ENCODE assay signal across 8 mouse cellular contexts in the genomic region with DNA sequence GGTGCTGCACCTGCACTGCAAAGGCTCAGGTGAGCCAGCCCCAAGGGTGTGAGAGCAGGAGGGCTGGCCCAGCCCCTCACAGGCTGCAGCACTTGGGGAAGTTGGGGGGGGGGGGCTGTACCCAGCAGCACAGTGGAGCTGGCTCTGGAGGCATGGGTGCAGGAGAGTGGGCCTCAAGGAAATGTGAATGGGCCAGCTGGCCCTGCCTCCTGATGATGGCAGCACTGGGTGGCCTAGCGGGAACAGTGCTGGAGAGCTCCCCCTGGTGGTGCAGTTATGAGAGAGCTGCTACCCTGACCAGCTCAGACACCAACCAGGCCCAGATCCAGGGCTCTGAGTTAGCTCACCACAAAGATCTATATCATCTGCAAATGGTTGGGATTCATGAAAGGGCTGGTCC. TPM values are rescaled to one million over a fixed set of nuclear protein-coding genes. Genes with fewer than 3 reads are reported as not detected.
DNase-seq lines count a peak whose midpoint lies in the region; ATAC-seq and TF ChIP-seq lines count a peak whose summit lies in the region.

No protein-coding gene starts in this region.

- no peaks in the 10 kb centered on the region for H3K9me3 ChIP-seq in G1E (replicated peaks)
- H3K9me3 ChIP-seq in embryonic facial prominence, embryonic 10.5 days, result no peaks in the 10 kb centered on the region
- no peaks in the 10 kb centered on the region for H3K9me3 ChIP-seq in heart, embryonic 14.5 days (ENCODE audit: control insufficient read depth, low read length)
- H3K9me3 ChIP-seq in lung, embryonic 14.5 days (ENCODE audit: low read depth, low read length), result no peaks in the 10 kb centered on the region

- peak; percentile 81 for TF ChIP-seq CTCF in G1E (IDR thresholded peaks at IDR 0.05; ENCODE audit: low read depth, low read length)
- TF ChIP-seq CTCF in lung, embryonic 14.5 days (IDR thresholded peaks at IDR 0.05; ENCODE audit: low read depth), result peak; percentile 92

- WGBS in embryonic facial prominence, embryonic 10.5 days, result 10% methylated on average over 1 of the region's 1 CpGs
- WGBS in heart, embryonic 14.5 days, result 15% methylated on average over 1 of the region's 1 CpGs
- WGBS in lung, embryonic 14.5 days, result 18% methylated on average over 1 of the region's 1 CpGs

- no peaks in the 10 kb centered on the region for H3K4me1 ChIP-seq in G1E (ENCODE audit: insufficient read depth, low read depth, low read length)
- H3K4me1 ChIP-seq in embryonic facial prominence, embryonic 10.5 days, result no peaks in the 10 kb centered on the region
- no peaks in the 10 kb centered on the region for H3K4me1 ChIP-seq in heart, embryonic 14.5 days (ENCODE audit: control insufficient read depth in 2 of 2, insufficient read depth in 2 of 2, low read length in 2 of 2)
- H3K4me1 ChIP-seq in lung, embryonic 14.5 days (ENCODE audit: insufficient read depth), result no peaks in the 10 kb centered on the region

- no peak overlapping the region for H3K9ac ChIP-seq in heart, embryonic 14.5 days (ENCODE audit: low read length)
- H3K9ac ChIP-seq in lung, embryonic 14.5 days, result no peak overlapping the region

- H3K27ac ChIP-seq in embryonic facial prominence, embryonic 10.5 days (replicated peaks), result no peak overlapping the region
- no peak overlapping the region for H3K27ac ChIP-seq in heart, embryonic 14.5 days (replicated peaks in 1 of 2; ENCODE audit: control insufficient read depth in 1 of 2, insufficient read depth in 1 of 2, low read depth in 2 of 2, low read length in 2 of 2)
- no peak overlapping the region for H3K27ac ChIP-seq in lung, embryonic 14.5 days (ENCODE audit: low read depth)

- peak; percentile 58 for DNase-seq in G1E (ENCODE audit: low spot score)
- DNase-seq in adrenal gland, postnatal 10 days, result peak; percentile 87
- peak; percentile 81 for DNase-seq in embryonic facial prominence, embryonic 10.5 days (ENCODE audit: low spot score)
- DNase-seq in layer of hippocampus, adult 18-20 months (ENCODE audit: low spot score in 2 of 2), result peak; percentile 12 to 70
- peak; percentile 83 for DNase-seq in lung, embryonic 14.5 days
- peak; percentile 36 to 55 for DNase-seq in right cerebral cortex, adult 2 months (ENCODE audit: low spot score in 2 of 2)
- DNase-seq in urinary bladder, postnatal 36 days (ENCODE audit: low spot score in 2 of 2), result peak; percentile 22 to 40

- ATAC-seq in G1E (ENCODE audit: extremely low read depth, insufficient number of reproducible peaks, low FRiP score, poor library complexity, severe bottlenecking), result peak; percentile 54; the same call in 1 of the 2 replicates
- peak; percentile 39; the same call in 1 of the 2 replicates for ATAC-seq in heart, embryonic 14.5 days (ENCODE audit: insufficient number of reproducible peaks, insufficient read depth, low FRiP score, low read depth)
- ATAC-seq in lung, embryonic 14.5 days (ENCODE audit: insufficient read depth), result peak; percentile 86; the same call in 1 of the 2 replicates

- H3K4me2 ChIP-seq in heart, embryonic 14.5 days (ENCODE audit: low read length), result no peak overlapping the region
- H3K4me2 ChIP-seq in lung, embryonic 14.5 days, result no peak overlapping the region

- 0 out of 2 replicates have a peak, but pooled peaks cover 4% of the 10 kb centered on the region for H3K27me3 ChIP-seq in G1E (ENCODE audit: insufficient read depth, low read length)
- H3K27me3 ChIP-seq in embryonic facial prominence, embryonic 10.5 days (replicated peaks; ENCODE audit: low read depth, poor library complexity, severe bottlenecking), result no peaks in the 10 kb centered on the region
- H3K27me3 ChIP-seq in heart, embryonic 14.5 days (ENCODE audit: control insufficient read depth, insufficient read depth, low read length), result no peaks in the 10 kb centered on the region
- no peaks in the 10 kb centered on the region for H3K27me3 ChIP-seq in lung, embryonic 14.5 days (ENCODE audit: insufficient read depth, low read length)

- no peak overlapping the region for H3K4me3 ChIP-seq in G1E (ENCODE audit: low read depth, low read length)
- H3K4me3 ChIP-seq in embryonic facial prominence, embryonic 10.5 days, result no peak overlapping the region
- H3K4me3 ChIP-seq in heart, embryonic 14.5 days (ENCODE audit: control insufficient read depth in 1 of 2, insufficient read depth in 1 of 2, low read depth in 1 of 2, low read length in 2 of 2), result no peak overlapping the region
- H3K4me3 ChIP-seq in lung, embryonic 14.5 days (ENCODE audit: low read depth, low read length), result no peak overlapping the region

- no peaks in the 10 kb centered on the region for H3K36me3 ChIP-seq in G1E (replicated peaks)
- H3K36me3 ChIP-seq in embryonic facial prominence, embryonic 10.5 days (replicated peaks), result no peaks in the 10 kb centered on the region
- H3K36me3 ChIP-seq in heart, embryonic 14.5 days (ENCODE audit: control insufficient read depth, insufficient read depth, low read length), result no peaks in the 10 kb centered on the region
- no peaks in the 10 kb centered on the region for H3K36me3 ChIP-seq in lung, embryonic 14.5 days (ENCODE audit: insufficient read depth)

RNA-seq across cellular contexts. Expression of gene Bpifb9b, which starts 6.5 kb away (rescaled TPM):
- total RNA-seq in G1E (2014; fragmentation: Nextera tagmentation), result not detected in 2 replicates
- not detected in 2 replicates for total RNA-seq in G1E (2017)
- not detected in 2 replicates for polyA plus RNA-seq in G1E (2012)
- total RNA-seq in adrenal gland, postnatal 10 days (2021), result not detected
- polyA plus RNA-seq in embryonic facial prominence, embryonic 10.5 days (2016; fragmentation: Nextera tagmentation; extraction: Ambion mirVana), result not detected in 2 replicates
- not detected in 2 replicates for polyA plus RNA-seq in heart, embryonic 14.5 days (2014; fragmentation: Nextera tagmentation; extraction: Ambion mirVana)
- not detected for total RNA-seq in layer of hippocampus, adult 18-20 months (2021)
- not detected in 2 replicates for polyA plus RNA-seq in lung, embryonic 14.5 days (2014; fragmentation: Nextera tagmentation; extraction: Ambion mirVana)

RNA-seq across cellular contexts. Expression of gene Bpifb9a, which starts 42.8 kb away (rescaled TPM):
- not detected in 2 replicates for total RNA-seq in G1E (2014; fragmentation: Nextera tagmentation)
- total RNA-seq in G1E (2017), result 0.22 TPM in 1 of 2 replicates, not detected in the other
- polyA plus RNA-seq in G1E (2012), result not detected in 2 replicates
- not detected for total RNA-seq in adrenal gland, postnatal 10 days (2021)
- not detected in 2 replicates for polyA plus RNA-seq in embryonic facial prominence, embryonic 10.5 days (2016; fragmentation: Nextera tagmentation; extraction: Ambion mirVana)
- not detected in 2 replicates for polyA plus RNA-seq in heart, embryonic 14.5 days (2014; fragmentation: Nextera tagmentation; extraction: Ambion mirVana)
- not detected for total RNA-seq in layer of hippocampus, adult 18-20 months (2021)
- not detected in 2 replicates for polyA plus RNA-seq in lung, embryonic 14.5 days (2014; fragmentation: Nextera tagmentation; extraction: Ambion mirVana)

Comparison
In these comparisons a context has a peak if more than half of its experiments do, and no peak if none do; other contexts are left out.
1. DNase-seq: peak in every context shown above with its lines; median percentile 87 in adrenal gland, postnatal 10 days; 83 in lung, embryonic 14.5 days; 81 in embryonic facial prominence, embryonic 10.5 days; 58 in G1E; 46 in right cerebral cortex, adult 2 months; 41 in layer of hippocampus, adult 18-20 months; 31 in urinary bladder, postnatal 36 days.